7 mouse cellular contexts compared by ENCODE assay signal in genomic region chr5:137032033-137032421, GRCm38 (mm10). TPM values are rescaled to one million over a fixed set of nuclear protein-coding genes. Genes with fewer than 3 reads are reported as not detected.
DNase-seq lines count a peak whose midpoint lies in the region; ATAC-seq and TF ChIP-seq lines count a peak whose summit lies in the region.

No protein-coding gene starts in this region.

- H3K27ac ChIP-seq in heart, embryonic 14.5 days (replicated peaks in 1 of 2; ENCODE audit: control insufficient read depth in 1 of 2, insufficient read depth in 1 of 2, low read depth in 2 of 2, low read length in 2 of 2) = no peak overlapping the region
- peak overlapping the region; percentile 57; the same call in 1 of the 2 replicates for H3K27ac ChIP-seq in midbrain, postnatal 0 days (ENCODE audit: low read depth, low read length)

- H3K4me3 ChIP-seq in heart, embryonic 14.5 days (ENCODE audit: control insufficient read depth in 1 of 2, insufficient read depth in 1 of 2, low read depth in 1 of 2, low read length in 2 of 2) = peak overlapping the region; percentile 37 to 50
- peak overlapping the region; percentile 58 for H3K4me3 ChIP-seq in midbrain, postnatal 0 days (ENCODE audit: low read depth, low read length)

- ATAC-seq in heart, embryonic 14.5 days (ENCODE audit: insufficient number of reproducible peaks, insufficient read depth, low FRiP score, low read depth) = no peak
- ATAC-seq in midbrain, postnatal 0 days (ENCODE audit: low FRiP score) = no peak
- ATAC-seq in granulocyte monocyte progenitor cell, adult 5-6 weeks (replicated peaks; ENCODE audit: poor library complexity, severe bottlenecking) = no peak

- H3K27me3 ChIP-seq in heart, embryonic 14.5 days (ENCODE audit: control insufficient read depth, insufficient read depth, low read length) = peaks cover 54% of the 10 kb centered on the region
- peaks cover 12% of the 10 kb centered on the region for H3K27me3 ChIP-seq in midbrain, postnatal 0 days (ENCODE audit: insufficient read depth, low read length)

- H3K36me3 ChIP-seq in heart, embryonic 14.5 days (ENCODE audit: control insufficient read depth, insufficient read depth, low read length) = peaks cover 22% of the 10 kb centered on the region
- H3K36me3 ChIP-seq in midbrain, postnatal 0 days (ENCODE audit: insufficient read depth, low read length) = peaks cover 19% of the 10 kb centered on the region

- peak; percentile 55 for TF ChIP-seq CTCF in midbrain, postnatal 0 days (IDR thresholded peaks at IDR 0.05)

- DNase-seq in thymus, adult 18-20 months = peak; percentile 29 to 40
- DNase-seq in thymus, postnatal 0 days (ENCODE audit: low spot score) = no peak
- DNase-seq in cerebellum, postnatal 10 days = peak; percentile 74 to 77
- peak; percentile 68 to 71 for DNase-seq in left cerebral cortex, postnatal 25 days (ENCODE audit: low spot score in 2 of 2)
- DNase-seq in midbrain, postnatal 0 days (ENCODE audit: low spot score) = peak; percentile 45

- H3K4me2 ChIP-seq in heart, embryonic 14.5 days (ENCODE audit: low read length) = peak overlapping the region; percentile 98
- peak overlapping the region; percentile 95 for H3K4me2 ChIP-seq in midbrain, postnatal 0 days (ENCODE audit: low read depth, low read length, poor library complexity, severe bottlenecking)

- WGBS in heart, embryonic 14.5 days = 2% methylated on average over 32 of the region's 33 CpGs
- WGBS in midbrain, postnatal 0 days = 0% methylated on average over 26 of the region's 33 CpGs

- intact Hi-C loops in left cerebral cortex, postnatal 25 days (cut with DNase I) = loop anchor here (2.0 to 10.0 kb wide), 3 partner anchors 71 to 503 kb away; partner anchors contain the start of genes Epo and Gnb2

- no peaks in the 10 kb centered on the region for H3K9me3 ChIP-seq in heart, embryonic 14.5 days (ENCODE audit: control insufficient read depth, low read length)
- H3K9me3 ChIP-seq in midbrain, postnatal 0 days (ENCODE audit: low read length) = no peaks in the 10 kb centered on the region

- H3K9ac ChIP-seq in heart, embryonic 14.5 days (ENCODE audit: low read length) = no peak overlapping the region
- H3K9ac ChIP-seq in midbrain, postnatal 0 days (replicated peaks; ENCODE audit: low read length, poor library complexity, severe bottlenecking) = peak overlapping the region; percentile 74

- H3K4me1 ChIP-seq in heart, embryonic 14.5 days (ENCODE audit: control insufficient read depth in 2 of 2, insufficient read depth in 2 of 2, low read length in 2 of 2) = peaks cover 18 to 25% of the 10 kb centered on the region in 2 experiments
- H3K4me1 ChIP-seq in midbrain, postnatal 0 days (ENCODE audit: insufficient read depth, low read length) = peaks cover 4% of the 10 kb centered on the region; the same call in 1 of the 2 replicates

RNA-seq across cellular contexts. Expression of gene Vgf, which starts 5.8 kb away (rescaled TPM):
- 0.18 and 0.24 TPM in 2 replicates for polyA plus RNA-seq in thymus, postnatal 0 days (2015; fragmentation: Nextera tagmentation; extraction: Ambion mirVana)
- polyA plus RNA-seq in heart, embryonic 14.5 days (2014; fragmentation: Nextera tagmentation; extraction: Ambion mirVana) = 0.09 TPM in 1 of 2 replicates, not detected in the other
- total RNA-seq in left cerebral cortex, postnatal 25 days (2021) = 100 to 1,000 TPM; 392 to 396 TPM
- 103 and 154 TPM in 2 replicates for total RNA-seq in midbrain, postnatal 0 days (2014; rRNA removed)
- polyA plus RNA-seq in midbrain, postnatal 0 days (2015; fragmentation: Nextera tagmentation; extraction: Ambion mirVana) = 46.8 and 49.1 TPM in 2 replicates
- total RNA-seq in granulocyte monocyte progenitor cell, adult 5-6 weeks (2014; fragmentation: Nextera tagmentation) = not detected in 2 replicates
- total RNA-seq in granulocyte monocyte progenitor cell, adult 5-6 weeks (2017) = not detected in 2 replicates

RNA-seq across cellular contexts. Expression of gene Ap1s1, which starts 13.9 kb away (rescaled TPM):
- polyA plus RNA-seq in thymus, postnatal 0 days (2015; fragmentation: Nextera tagmentation; extraction: Ambion mirVana) = 135 and 145 TPM in 2 replicates
- polyA plus RNA-seq in heart, embryonic 14.5 days (2014; fragmentation: Nextera tagmentation; extraction: Ambion mirVana) = 117 and 120 TPM in 2 replicates
- total RNA-seq in left cerebral cortex, postnatal 25 days (2021) = 100 to 1,000 TPM; 304 to 317 TPM
- total RNA-seq in midbrain, postnatal 0 days (2014; rRNA removed) = 139 and 144 TPM in 2 replicates
- polyA plus RNA-seq in midbrain, postnatal 0 days (2015; fragmentation: Nextera tagmentation; extraction: Ambion mirVana) = 308 and 311 TPM in 2 replicates
- 84.9 and 95.5 TPM in 2 replicates for total RNA-seq in granulocyte monocyte progenitor cell, adult 5-6 weeks (2014; fragmentation: Nextera tagmentation)
- total RNA-seq in granulocyte monocyte progenitor cell, adult 5-6 weeks (2017) = 83.1 and 86.9 TPM in 2 replicates

RNA-seq across cellular contexts. Expression of gene Serpine1, which starts 40.0 kb away (rescaled TPM):
- 0.05 and 0.12 TPM in 2 replicates for polyA plus RNA-seq in thymus, postnatal 0 days (2015; fragmentation: Nextera tagmentation; extraction: Ambion mirVana)
- polyA plus RNA-seq in heart, embryonic 14.5 days (2014; fragmentation: Nextera tagmentation; extraction: Ambion mirVana) = 0.93 and 1.0 TPM in 2 replicates
- under 1 TPM; 0.55 to 0.99 TPM for total RNA-seq in left cerebral cortex, postnatal 25 days (2021)
- 3.3 and 3.7 TPM in 2 replicates for total RNA-seq in midbrain, postnatal 0 days (2014; rRNA removed)
- 0.06 and 0.30 TPM in 2 replicates for polyA plus RNA-seq in midbrain, postnatal 0 days (2015; fragmentation: Nextera tagmentation; extraction: Ambion mirVana)
- total RNA-seq in granulocyte monocyte progenitor cell, adult 5-6 weeks (2014; fragmentation: Nextera tagmentation) = not detected in 2 replicates
- not detected in 2 replicates for total RNA-seq in granulocyte monocyte progenitor cell, adult 5-6 weeks (2017)

RNA-seq across cellular contexts. Expression of gene Znhit1, which starts 44.2 kb away (rescaled TPM):
- 66.8 and 72.3 TPM in 2 replicates for polyA plus RNA-seq in thymus, postnatal 0 days (2015; fragmentation: Nextera tagmentation; extraction: Ambion mirVana)
- 77.0 and 83.5 TPM in 2 replicates for polyA plus RNA-seq in heart, embryonic 14.5 days (2014; fragmentation: Nextera tagmentation; extraction: Ambion mirVana)
- total RNA-seq in left cerebral cortex, postnatal 25 days (2021) = 10 to 100 TPM; 86.2 to 88.5 TPM
- 85.4 and 100 TPM in 2 replicates for total RNA-seq in midbrain, postnatal 0 days (2014; rRNA removed)
- 153 and 176 TPM in 2 replicates for polyA plus RNA-seq in midbrain, postnatal 0 days (2015; fragmentation: Nextera tagmentation; extraction: Ambion mirVana)
- total RNA-seq in granulocyte monocyte progenitor cell, adult 5-6 weeks (2014; fragmentation: Nextera tagmentation) = 99.5 and 121 TPM in 2 replicates
- total RNA-seq in granulocyte monocyte progenitor cell, adult 5-6 weeks (2017) = 49.7 and 80.0 TPM in 2 replicates

RNA-seq across cellular contexts. Expression of gene Plod3, which starts 45.2 kb away (rescaled TPM):
- 9.4 and 9.9 TPM in 2 replicates for polyA plus RNA-seq in thymus, postnatal 0 days (2015; fragmentation: Nextera tagmentation; extraction: Ambion mirVana)
- 36.7 and 38.3 TPM in 2 replicates for polyA plus RNA-seq in heart, embryonic 14.5 days (2014; fragmentation: Nextera tagmentation; extraction: Ambion mirVana)
- total RNA-seq in left cerebral cortex, postnatal 25 days (2021) = 10 to 100 TPM; 33.7 to 38.5 TPM
- total RNA-seq in midbrain, postnatal 0 days (2014; rRNA removed) = 44.5 and 68.1 TPM in 2 replicates
- 26.7 and 29.3 TPM in 2 replicates for polyA plus RNA-seq in midbrain, postnatal 0 days (2015; fragmentation: Nextera tagmentation; extraction: Ambion mirVana)
- total RNA-seq in granulocyte monocyte progenitor cell, adult 5-6 weeks (2014; fragmentation: Nextera tagmentation) = 122 and 139 TPM in 2 replicates
- 158 and 177 TPM in 2 replicates for total RNA-seq in granulocyte monocyte progenitor cell, adult 5-6 weeks (2017)

Comparison
In these comparisons a context has a peak if more than half of its experiments do, and no peak if none do; other contexts are left out.
1. RNA of gene Vgf, which starts 5.8 kb away (total RNA-seq): 392 to 396 TPM in left cerebral cortex, postnatal 25 days and 103 to 154 TPM in midbrain, postnatal 0 days; not detected in granulocyte monocyte progenitor cell, adult 5-6 weeks; every median in the first group is over 100 times any median in the second.